Mouse (Mus musculus) large intestine, adult 2 months (tissue): Measurements from ENCODE around the gene Fanci. TPM values are rescaled to one million over a fixed set of nuclear protein-coding genes. Genes with fewer than 3 reads are reported as not detected.

ENCODE experiments used
- DNase-seq: peaks from one replicate; pipeline ENCODE4 v3.0.0-alpha.2; 2012; ENCODE audit warnings: low read depth, low spot score
- WGBS: fragments of 180-500 bp; shearing (Covaris S2); methylation state at CpG from one replicate; pipeline ENCODE4 v1.1.7; 2018; 5-methylcytosine and 5-hydroxymethylcytosine counted together
- polyA plus RNA-seq: library from polyadenylated mRNA; depleted of rRNA; stranded (reverse); fragments of >200 nt; gene quantifications from 2 replicates; pipeline ENCODE4 v1.2.3, GENCODE M21; 2012; rRNA removed

Gene Fanci
- 1.3 and 2.2 TPM in 2 replicates for polyA plus RNA-seq

DNA sequence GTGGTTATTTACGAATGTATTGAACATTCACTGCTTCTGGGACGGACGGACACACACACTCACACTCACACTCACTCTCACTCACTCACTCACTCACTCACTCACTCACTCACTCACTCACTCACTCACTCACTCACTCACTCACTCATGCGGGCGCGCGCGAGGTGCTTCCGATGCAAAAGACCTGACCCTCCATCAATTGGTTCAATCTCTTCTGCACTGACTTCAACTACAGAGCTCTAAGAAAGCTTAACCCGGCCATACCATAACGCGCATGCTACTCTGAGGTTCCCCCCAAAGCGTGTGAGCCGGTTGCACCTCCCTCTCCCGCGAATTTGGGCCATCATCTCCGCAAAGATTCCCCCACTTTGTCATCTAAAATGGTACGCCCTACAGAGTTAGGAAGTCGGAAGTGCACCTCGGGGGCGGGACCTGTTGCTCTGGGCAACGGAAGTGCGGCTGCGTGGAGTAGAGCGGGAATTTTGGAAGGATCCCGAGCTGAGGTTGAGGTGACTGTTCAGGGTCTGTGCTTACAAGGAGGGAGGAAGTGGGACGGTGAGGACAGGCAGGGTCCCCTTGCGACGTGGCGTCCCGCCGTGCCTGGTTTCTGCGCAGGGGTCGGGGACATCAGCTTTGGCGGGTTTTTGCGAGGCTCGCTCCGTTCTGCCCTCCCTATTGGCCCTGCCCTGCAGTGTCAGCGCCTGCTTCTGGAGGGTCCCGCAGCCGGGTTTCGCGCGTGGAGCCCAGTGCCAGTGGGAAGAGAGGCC lies at the start of gene Fanci:
Fanci (plus strand) TSS at position 47 of the 767 bp plus-strand sequence.
- WGBS: under 1% methylated on average over 44 of the region's 44 CpGs
- DNase-seq: peak; percentile 83

GRCm38 (mm10) chr7:79345902-79346301 lies 45.8 kb upstream of the Fanci start:
- DNase-seq: peak; percentile 28
- WGBS: 45% methylated on average over 4 of the region's 4 CpGs

DNA sequence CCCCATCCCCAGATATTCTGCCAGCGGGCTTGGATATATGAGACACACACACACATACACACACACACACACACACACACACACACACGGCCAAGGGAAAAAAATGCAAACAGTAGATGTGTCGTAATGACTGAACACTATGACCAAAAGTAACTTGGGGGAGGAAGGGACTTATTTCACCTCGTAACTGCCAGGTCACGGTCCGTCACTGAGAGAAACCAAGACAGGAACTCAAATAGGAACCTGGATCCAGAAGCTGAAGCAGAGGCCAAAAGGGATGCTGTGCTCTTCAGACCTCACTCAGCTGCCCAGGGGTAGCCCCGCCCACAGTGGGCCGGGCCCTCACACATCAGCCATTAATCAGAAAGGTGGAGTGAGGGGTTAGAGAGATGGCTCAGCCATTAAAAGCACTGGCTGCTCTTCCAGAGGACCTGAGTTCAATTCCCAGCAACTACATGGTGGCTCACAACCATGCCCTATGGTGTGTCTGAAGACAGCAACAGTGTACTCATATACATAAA lies 45.1 kb upstream of the Fanci start:
- no peak for DNase-seq
- WGBS: 81% methylated on average over 8 of the region's 8 CpGs

DNA sequence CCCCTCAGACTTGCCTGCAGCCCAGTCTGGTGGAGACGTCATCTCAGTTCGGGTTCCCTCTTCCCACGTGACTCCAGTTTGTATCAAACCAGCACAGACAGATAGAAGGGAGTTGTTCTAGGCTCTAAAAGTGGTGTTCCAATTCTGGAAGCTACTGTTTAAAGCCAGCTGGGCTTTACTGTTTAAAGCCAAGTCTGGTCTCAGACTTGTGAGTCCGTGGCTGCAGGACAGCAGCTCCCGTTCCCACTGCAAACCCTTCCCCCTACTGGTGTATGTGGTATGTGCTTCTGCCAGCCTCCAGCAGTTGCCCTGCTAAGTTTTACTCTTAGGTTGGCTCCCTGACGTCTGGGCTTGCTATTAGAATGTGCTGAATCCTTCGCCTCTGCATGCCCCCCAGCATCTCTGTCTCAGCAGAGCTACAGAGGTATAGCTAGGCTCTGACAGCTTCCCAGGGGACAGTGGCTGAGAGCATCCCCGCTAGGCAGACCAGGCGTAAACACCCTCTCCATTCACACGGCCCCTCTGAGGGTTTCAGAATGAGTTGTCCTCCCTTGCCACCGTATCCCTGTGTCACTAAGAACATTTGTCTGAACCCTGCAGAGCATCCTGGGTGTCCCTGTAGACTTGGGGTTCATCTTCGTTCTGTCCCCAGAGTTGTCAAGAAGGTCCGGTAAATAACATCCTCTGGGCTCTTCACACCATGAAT lies 44.5 kb upstream of the Fanci start:
- 79% methylated on average over 13 of the region's 13 CpGs for WGBS
- no peak for DNase-seq

DNA sequence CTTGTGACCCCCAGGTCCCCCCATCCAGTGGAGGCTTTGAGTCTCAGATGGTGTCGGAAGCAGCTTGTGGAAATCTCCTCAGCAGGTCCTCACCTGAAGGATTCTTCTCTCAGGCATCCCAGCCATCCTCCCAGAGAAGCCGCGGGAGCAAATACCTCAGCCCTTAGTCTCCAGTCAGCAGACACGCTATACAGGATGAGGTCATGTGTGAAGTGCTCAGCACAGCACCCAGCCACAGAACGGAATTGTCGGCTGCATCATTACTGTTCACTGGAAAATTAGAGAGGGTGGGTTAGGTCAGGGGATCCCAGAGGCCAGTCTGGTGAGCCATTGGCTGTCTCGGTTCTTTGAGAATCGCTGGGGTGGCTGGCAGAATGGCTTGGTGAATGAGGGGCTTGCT lies 42.9 kb upstream of the Fanci start:
- DNase-seq: no peak
- 90% methylated on average over 8 of the region's 8 CpGs for WGBS

DNA sequence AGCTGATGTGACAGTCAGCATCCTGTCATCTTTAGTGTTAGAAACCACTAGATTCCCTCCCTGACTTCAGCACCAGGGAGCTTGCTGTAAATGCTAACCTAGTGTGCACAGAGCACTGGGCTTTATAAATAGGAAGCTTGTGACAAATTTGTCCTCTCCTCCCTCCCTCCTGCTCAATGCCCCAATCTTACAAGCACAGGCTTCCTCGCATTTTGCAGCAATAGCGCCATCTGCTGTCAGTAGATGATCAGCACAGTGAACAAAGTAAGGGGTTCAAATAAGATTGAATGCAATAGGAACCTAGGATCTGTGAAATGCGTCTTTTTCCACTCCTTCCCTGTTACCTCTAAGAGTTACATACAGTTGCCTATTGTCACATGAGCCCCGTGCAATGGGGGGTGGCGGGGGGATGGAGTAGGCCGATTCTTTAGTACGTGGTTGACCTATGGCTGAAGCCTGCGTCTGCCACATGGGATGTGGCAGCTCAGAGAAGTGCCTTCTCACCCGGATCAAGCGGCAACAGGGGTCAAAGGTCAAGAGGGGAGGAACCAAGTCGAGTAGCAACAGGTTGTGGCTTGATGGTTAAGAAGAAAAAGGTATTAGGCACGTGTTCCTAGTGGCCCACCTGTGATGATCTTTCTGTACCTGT lies 41.9 kb upstream of the Fanci start:
- 48% methylated on average over 12 of the region's 12 CpGs for WGBS
- peak; percentile 42 for DNase-seq

GRCm38 (mm10) chr7:79358350-79359182 lies 33.2 kb upstream of the Fanci start:
- 82% methylated on average over 15 of the region's 15 CpGs for WGBS

GRCm38 (mm10) chr7:79359183-79359435 lies 32.6 kb upstream of the Fanci start:
- DNase-seq: no peak
- 89% methylated on average over 3 of the region's 3 CpGs for WGBS

More at GRCm38 (mm10) chr7:79358350-79359182, 33.2 kb upstream of the Fanci start:
- DNase-seq: no peak

GRCm38 (mm10) chr7:79360056-79360455 lies 31.7 kb upstream of the Fanci start:
- WGBS: 90% methylated on average over 11 of the region's 11 CpGs
- DNase-seq: no peak

DNA sequence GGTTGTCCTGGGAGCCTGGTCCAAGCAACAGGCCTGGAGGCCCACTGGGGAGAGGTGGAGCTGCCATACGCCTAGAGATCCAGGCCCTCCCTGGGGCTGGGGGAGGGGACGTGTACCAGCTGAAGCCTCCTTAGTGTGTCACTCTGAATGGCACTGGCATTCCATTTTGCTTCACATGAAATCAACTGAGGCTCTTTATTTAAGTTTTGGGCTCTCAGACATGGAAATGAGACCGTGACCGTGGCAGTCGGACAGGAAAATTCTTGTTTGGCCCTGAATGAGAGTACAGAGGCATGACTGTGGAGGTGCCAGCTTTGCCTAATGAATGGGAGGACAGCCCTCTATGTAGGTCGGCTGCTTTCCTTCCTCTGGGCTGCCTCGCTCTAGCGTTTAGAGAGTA lies 29.5 kb upstream of the Fanci start:
- WGBS: 85% methylated on average over 8 of the region's 8 CpGs
- no peak for DNase-seq

DNA sequence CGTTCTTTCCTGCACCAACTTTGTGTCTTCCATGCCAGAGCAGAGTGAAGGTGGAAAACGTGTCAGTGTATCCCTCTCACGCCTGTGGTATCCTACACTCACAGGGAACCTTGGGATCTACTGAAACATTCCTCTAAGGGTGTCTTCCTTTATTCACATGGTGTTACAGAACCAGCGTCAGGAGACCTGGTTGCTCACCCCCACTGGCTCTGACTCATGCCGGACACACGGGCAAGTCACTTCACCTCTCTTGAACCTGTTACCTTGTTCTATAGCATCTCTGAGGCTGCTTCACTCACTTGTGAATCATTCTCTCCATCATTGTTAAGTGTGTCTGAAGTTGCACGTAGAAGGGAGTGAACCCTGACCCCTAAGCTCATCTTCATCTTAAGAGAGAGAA lies 28.9 kb upstream of the Fanci start:
- no peak for DNase-seq
- 78% methylated on average over 7 of the region's 7 CpGs for WGBS

DNA sequence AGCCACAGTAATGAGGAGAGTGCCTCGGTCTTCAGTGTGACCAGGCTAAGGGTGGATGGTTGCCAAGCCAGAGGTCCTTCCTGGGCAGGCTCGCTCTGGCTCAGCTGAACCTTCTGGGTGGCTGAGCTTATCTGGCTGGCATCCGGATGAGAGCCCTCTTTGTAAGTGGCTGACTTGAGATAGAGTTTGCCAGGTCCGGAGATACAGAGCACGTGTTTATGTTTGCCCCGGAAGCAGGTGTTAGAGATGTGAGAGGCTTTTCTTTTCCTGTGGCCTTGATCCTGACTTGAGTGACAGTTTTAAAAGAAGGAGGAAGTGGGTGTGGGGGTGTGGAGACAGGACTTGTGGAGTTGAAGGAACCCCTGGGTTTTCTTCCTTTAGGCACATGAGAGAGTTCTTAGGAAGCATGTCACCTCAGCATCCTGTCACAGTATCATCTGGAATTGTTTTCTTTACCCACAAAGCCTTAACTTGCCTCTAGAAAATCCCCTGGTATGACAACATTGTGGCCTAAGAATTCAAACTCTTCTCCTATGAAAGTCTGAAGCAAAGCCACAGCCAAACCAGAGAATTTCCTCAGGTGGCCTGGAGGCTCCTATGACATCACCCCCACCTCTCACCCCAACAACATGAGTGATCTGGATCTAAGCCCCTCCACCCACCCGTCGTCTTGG lies 28.2 kb upstream of the Fanci start:
- no peak for DNase-seq
- WGBS: 34% methylated on average over 8 of the region's 8 CpGs

DNA sequence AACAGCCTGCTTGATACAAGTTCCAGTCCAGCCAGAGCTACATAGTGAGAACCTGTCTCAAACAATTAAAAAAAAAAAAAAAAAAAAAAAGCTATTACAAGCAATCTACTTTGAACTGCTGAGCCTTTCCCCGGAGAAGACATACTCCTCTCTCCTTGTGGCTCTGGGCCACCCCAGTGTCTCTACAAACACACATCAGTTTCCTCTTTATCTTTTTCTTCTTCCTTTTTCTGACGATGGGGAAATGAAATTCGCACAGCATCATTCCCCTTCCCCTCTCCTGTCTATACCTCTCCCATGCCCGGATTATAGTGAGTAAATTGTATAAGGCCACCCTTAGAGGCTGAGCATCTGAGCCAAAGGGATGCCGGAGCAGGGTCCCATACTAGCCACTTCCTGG lies 23.1 kb upstream of the Fanci start:
- no peak for DNase-seq
- WGBS: 53% methylated on average over 5 of the region's 5 CpGs

DNA sequence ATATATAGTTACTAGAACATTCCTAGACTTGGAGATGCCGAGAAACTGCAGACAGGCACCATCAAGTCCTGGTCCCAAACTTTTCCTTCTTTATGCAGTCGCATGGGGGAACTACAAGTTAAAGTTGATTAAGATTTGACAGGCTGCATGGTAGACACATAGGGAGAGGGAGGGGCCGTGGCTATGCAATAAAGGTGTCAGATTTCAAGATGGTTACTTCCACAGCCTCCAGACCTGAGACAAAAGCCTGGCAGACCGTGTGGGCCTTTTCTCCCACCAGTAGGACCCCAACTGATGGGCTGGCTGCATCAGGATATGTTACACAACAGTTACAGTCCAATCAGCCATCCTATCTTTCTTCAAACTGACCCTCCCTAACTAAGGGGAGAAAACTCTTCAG lies 22.3 kb upstream of the Fanci start:
- no peak for DNase-seq
- WGBS: 26% methylated on average over 4 of the region's 4 CpGs

- peak; percentile 55 for DNase-seq
- WGBS: 14% methylated on average over 10 of the region's 10 CpGs
Measured at GRCm38 (mm10) chr7:79371321-79371879, 20.3 kb upstream of the Fanci start.

DNA sequence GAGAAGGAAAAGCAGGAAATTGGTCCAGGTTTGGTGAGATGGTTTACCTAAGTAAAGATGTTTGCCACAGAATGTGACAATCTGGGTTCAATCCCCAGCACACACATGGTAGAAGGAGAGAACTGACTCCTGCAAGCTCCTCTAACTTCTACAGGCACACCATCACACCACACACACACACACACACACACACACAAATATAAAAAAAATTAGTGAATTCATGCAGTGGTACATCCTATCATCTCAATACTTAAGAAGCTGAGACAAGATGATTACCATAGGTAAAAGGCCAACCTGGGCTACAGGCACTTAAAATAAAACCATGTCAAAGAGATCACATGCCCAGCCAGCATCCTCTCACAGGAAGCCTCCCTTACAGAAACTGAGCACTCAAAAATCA lies 17.7 kb upstream of the Fanci start:
- DNase-seq: no peak

- WGBS: 83% methylated on average over 5 of the region's 5 CpGs
- no peak for DNase-seq
Measured at GRCm38 (mm10) chr7:79375594-79375993, 16.1 kb upstream of the Fanci start.

GRCm38 (mm10) chr7:79376516-79377275 lies 15.0 kb upstream of the Fanci start:
- 75% methylated on average over 10 of the region's 10 CpGs for WGBS
- DNase-seq: no peak
